Mouse (Mus musculus) adipocyte (in vitro differentiated cells): ENCODE data around the gene Cacna2d2.

Source experiments
- DNase-seq: peaks from one replicate; pipeline ENCODE4 v3.0.0-alpha.2; 2016; ENCODE audit warnings: low spot score

Gene Cacna2d2

GRCm38 (mm10) chr9:107500708-107501286 lies 101.4 kb downstream of the Cacna2d2 start:
- no peak for DNase-seq

GRCm38 (mm10) chr9:107502131-107502846 lies 102.9 kb downstream of the Cacna2d2 start:
- DNase-seq = no peak

DNA sequence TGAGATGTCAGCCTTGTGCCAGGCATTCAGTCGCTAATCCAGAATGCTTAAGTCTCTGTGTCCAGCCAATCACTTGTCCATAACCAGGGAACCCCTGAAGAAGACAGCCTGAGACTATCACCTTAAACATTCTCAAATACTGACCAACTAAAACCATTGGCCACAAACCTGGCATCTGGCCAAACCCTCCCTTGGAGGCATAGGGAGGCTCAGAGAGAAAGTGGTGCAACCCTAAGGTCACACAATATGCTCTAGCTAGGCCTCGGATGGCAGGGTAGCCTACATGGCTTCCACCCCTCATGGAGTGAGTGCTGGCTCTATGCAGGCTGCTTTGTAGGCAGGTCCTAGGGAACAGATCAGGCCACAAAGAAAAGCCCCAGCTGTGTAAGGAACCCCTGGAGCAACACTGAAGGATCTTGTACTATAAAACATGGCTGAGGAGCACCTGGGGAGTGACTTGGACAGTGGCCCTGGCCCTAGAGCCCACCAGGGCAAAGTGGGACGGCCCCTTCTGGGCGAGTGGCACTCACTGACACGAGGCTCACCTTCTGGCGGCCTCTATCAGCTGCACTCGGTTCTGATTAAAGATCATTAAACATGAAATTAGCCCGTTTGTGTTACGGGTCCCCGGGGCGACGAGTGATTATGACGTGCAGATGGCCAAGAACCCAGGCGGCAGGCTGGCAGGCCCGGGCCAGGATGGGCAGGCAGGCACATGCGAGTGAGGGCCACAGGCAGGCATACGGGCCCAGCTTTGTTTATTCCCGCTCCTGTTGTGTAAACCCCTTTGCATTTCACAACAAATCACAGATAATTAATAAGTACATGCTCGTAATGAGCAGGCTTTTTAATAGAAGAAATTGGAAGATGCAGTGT lies 105.5 kb downstream of the Cacna2d2 start:
- DNase-seq = peak; percentile 10

DNA sequence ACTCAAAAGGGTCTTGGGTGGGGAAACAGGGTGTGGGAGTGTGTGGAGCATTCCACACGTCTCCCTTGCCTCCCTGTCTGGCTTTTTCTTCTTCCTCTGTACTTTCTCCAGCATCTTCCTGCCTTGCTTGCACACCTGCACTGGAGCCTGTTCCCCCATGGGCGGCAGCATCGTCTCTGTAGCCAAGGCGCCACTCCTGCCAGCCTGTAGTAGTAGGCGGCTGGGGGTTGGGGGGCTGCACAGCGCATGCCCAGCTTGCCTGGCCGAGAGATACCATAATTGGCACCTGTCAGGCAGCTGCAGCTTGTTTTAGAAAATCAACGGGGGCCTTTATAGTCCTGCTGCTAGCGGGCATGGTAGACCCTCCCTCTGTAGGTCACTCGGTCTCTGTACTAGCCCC lies 108.9 kb downstream of the Cacna2d2 start:
- no peak for DNase-seq

DNA sequence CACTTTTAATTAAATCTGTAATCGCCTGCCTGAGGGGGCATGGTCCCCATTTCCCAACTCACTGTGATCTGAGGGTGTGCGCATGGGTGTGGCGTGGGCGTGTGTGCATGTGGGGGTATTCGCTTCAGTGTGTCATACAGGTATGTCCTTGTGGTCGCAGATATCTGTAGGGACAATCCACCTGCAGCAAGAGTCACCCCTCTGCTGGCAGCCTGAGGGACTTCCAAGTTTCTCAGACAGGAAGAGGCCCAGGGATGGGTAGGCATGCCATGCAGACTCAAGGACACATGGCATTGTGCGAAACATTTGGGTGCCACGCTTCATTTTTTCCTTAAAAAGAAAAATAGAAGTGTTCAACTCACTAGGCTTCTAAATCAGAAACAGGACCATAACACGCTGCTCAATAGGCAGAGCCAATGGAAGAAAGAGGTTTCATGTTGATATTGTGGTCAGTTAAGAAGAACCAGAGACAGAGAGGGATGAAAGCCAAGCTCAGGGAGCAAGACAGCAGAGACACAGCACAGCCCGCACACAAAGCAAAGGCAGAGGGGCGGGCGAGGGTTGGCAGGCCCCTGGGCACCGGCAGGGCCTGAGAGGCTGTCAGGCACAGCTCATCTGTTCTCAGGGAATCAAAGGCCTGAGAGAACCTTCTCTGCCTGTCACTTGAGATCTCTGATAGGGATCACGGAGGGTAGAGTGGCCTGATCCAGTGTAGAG lies 111.1 kb downstream of the Cacna2d2 start:
- no peak for DNase-seq

- no peak for DNase-seq
Observed at GRCm38 (mm10) chr9:107511436-107511835, 112.0 kb downstream of the Cacna2d2 start.

GRCm38 (mm10) chr9:107512326-107512725 lies 112.9 kb downstream of the Cacna2d2 start:
- no peak for DNase-seq

DNA sequence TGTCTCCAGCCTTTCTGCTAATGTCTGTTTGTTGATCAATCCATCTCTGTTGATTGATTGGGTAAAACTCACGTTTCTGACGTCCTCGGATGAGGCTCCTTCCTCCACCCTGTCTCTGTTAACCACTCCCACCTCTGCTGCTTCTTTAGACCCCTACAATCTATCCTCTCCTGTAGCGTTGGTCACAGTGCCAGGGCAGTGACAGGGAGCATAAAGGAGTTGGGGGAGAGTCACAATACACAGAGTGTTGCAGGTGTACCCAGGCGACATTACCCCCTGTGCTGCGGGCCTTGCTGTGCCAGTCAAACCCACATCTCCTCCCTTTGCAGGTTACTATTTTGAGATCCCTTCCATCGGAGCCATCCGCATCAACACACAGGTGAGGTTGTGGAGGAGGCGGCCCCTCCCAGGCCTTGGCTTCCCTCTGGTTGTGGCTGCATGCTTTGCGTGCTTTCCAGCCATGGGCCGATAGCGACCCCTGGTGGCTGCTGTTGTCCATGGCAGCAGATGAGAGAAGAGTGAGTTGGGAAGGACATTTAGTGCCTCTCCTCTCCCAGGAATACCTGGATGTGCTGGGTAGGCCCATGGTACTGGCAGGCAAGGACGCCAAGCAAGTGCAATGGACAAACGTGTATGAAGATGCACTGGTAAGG lies 115.0 kb downstream of the Cacna2d2 start:
- DNase-seq = peak; percentile 72

GRCm38 (mm10) chr9:107520331-107520730 lies 120.9 kb downstream of the Cacna2d2 start:
- no peak for DNase-seq

GRCm38 (mm10) chr9:107521190-107521589 lies 121.8 kb downstream of the Cacna2d2 start:
- no peak for DNase-seq

- DNase-seq = no peak
Observed at GRCm38 (mm10) chr9:107521711-107522399, 122.4 kb downstream of the Cacna2d2 start.

- DNase-seq = no peak
Observed at GRCm38 (mm10) chr9:107522400-107522711, 122.9 kb downstream of the Cacna2d2 start.

DNA sequence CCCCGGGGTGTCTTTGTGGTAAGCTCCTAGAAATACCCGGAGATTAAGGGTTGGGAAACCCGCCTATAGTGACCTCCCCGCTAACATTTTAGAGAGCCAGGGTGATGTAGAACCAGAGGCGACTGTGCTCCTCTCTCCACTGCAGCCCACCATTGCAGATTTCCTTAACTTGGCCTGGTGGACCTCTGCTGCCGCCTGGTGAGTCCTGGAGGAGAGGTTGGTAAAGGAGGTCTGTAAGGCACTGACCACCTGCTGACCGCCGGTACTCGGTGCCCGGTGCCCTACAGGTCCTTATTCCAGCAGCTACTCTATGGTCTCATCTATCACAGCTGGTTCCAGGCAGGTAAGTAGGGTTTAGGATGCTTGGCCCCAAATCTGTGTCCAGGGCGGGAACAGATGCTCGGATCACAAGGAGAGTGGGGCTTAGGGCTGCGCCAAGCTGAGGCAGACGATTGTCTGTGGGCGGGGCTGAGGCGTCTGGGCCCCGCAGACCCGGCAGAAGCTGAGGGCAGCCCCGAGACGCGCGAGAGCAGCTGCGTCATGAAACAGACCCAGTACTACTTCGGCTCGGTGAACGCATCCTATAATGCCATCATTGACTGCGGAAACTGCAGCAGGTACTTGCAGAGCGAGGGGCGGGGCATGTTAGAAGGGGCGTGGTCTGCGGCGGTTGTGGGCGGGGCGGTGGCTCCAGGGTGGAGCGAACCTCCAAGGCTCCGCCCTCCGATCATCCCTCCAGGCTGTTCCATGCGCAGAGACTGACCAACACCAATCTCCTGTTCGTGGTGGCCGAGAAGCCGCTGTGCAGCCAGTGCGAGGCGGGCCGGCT lies 127.0 kb downstream of the Cacna2d2 start:
- DNase-seq = no peak

- DNase-seq = peak; percentile 96
Observed at GRCm38 (mm10) chr9:107533791-107534407, 134.5 kb downstream of the Cacna2d2 start, which contains the start of gene Tmem115. TSS of gene Tmem115 (plus strand) at chr9:107533945.

DNA sequence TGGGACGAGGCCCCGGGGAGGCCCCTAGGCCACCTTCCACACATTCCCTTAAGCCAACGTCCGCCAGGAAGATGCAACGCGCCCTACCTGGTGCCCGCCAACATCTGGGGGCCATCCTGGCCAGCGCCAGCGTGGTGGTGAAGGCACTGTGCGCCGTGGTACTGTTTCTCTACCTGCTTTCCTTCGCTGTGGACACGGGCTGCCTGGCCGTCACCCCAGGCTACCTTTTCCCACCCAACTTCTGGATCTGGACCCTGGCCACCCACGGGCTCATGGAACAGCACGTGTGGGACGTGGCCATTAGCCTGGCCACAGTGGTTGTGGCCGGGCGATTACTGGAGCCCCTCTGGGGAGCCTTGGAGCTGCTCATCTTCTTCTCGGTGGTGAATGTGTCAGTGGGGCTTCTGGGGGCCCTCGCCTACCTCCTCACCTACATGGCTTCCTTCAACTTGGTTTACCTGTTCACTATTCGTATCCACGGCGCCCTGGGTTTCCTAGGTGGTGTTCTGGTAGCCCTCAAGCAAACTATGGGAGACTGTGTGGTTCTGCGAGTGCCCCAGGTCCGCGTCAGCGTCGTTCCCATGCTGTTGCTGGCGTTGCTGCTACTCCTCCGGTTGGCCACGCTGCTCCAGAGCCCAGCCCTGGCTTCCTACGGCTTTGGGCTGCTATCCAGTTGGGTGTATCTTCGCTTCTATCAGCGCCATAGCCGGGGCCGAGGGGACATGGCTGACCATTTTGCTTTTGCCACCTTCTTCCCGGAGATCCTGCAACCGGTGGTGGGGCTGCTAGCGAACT lies 135.2 kb downstream of the Cacna2d2 start:
- no peak for DNase-seq

DNA sequence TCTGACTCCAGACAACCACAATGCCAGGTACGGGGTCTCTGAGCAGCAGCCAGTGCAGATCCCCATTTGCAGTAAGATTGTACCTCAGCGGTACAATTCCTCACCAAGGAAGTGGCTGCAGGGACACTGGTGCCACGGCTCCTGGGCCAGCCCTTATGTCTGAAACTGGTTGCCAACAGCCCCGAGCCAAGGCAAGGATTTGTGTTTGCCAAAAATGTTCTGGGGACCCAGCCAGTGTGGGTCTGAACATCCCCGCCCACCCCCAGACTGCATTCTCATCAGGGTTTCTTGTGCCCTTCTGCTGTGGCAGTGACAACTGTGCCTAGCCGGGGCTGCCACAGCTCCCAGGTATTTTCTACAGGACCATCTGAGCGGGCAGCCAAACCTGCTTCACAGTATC lies 138.8 kb downstream of the Cacna2d2 start:
- DNase-seq = no peak

DNA sequence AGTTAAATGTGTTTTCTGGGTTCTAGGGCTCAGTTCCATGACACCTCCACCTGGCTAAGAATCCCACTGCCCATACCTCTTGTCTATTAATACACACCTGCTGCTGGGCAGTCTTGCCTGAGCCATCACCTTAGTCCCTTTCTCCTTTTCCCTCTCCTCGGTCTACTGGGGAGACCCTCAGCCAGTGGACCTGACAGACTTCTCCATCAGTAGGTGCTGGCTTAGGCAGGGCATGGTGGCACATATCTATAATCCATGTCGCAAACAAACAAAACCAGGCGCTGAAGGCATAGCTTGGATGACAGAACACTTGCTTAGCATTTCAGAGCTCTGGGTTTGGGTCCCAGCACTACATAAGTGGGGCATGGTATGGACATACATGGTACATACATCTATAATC lies 139.3 kb downstream of the Cacna2d2 start:
- no peak for DNase-seq

- DNase-seq = no peak
Observed at GRCm38 (mm10) chr9:107539940-107540339, 140.5 kb downstream of the Cacna2d2 start.

- no peak for DNase-seq
Observed at GRCm38 (mm10) chr9:107540420-107540819, 141.0 kb downstream of the Cacna2d2 start.
